Mouse (Mus musculus) ovary, postnatal 10 days (tissue): Measurements from ENCODE around the gene Lmtk3.

Experiments
- DNase-seq: peaks from one replicate; pipeline ENCODE4 v3.0.0; 2022; ENCODE audit warnings: low spot score

Lmtk3 gene

DNA sequence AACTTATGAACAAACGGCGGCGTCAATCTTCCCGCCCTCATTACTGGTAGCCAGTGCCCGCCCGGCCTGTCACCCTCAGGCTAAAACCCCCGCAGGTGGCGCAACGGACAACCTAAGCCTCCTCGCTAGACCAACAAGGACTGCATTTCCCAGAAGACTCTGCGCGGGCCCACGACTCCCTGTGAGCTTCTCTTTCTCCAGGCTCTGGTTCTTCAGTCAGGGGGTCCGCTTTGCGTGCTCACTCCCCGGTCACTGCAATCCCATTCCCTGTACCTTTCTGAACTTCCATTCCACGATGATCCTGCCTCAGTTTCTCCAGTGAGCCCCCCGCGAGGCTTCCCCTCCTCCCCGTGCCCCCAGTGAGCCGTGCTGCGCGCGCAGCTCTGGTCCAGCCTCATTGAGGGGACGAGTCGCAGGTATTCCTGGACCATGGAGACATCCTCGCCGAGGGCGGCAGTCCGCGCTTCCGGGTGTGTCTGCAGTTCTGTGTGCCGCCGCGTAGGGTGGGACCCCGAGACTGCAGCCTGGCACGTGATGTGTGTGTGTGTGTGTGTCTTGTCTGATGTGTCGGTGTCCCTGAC lies at the start of gene Lmtk3:
Gene Lmtk3 (plus strand): TSS at position 228 of the 581 bp plus-strand sequence.
- DNase-seq = no peak

DNA sequence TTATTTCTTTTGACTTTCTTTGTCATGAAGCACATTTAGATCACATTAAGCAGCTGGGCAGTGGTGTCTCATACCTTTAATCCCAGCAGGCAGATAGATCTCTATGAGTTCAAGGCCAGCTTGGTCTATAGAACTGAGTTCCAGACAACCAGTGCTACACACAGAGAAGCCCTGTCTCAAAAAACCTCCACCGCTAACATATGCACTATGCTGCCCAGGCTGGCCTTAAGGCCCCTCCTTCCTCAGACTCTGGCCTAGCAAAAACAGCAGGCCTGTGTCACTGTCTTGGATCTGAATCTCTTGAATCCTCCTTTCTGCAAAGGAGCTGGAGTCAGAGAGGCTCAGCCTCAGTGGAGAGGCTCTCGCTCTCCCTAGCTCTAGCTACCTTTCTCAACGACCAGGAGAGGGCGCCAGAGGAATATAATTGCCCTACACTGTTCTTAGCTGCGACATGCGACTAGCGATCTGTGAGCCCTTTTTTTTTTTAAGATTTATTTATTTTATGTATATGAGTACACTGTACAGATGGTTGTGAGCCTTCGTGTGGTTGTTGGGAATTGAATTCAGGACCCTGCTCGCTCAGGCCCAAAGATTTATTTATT lies 44.3 kb upstream of the Lmtk3 start:
- DNase-seq = no peak

DNA sequence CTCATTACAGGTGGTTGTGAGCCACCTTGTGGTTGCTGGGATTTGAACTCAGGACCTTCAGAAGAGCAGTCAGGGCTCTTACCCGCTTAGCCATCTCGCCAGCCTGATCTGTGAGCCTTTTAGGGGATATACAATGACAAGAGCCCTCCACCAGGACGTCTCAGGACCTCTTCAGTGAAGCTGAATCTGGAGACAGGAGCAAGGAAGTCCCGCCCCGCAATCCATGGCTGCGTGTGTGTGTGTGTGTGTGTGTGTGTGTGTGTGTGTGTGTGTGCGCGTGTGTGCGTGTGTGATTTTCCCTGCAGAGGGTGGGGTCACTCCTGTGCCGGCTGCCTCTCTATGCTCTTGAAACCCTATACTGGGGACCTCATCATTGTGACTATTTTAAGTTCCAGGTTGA lies 43.7 kb upstream of the Lmtk3 start:
- DNase-seq = no peak

DNA sequence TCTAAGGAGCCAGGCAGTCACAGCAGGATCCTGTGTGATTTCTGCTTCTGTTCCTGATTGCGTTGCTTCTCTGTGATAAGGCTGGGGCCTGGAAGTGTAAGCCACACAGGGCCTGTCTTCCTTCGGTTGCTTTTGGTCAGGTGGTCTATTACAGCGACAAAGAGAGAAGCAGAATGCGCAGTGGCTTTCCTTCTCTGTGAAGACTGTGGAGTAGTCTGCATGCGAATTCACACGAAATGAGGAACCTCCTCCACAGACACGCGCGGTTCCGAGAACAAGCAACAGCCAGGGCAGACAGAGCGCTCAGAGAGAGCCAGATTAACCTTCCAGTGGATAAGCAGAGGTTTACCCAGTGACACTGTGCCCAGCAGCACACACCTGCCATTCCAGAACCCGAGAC lies 42.2 kb upstream of the Lmtk3 start:
- no peak for DNase-seq

DNA sequence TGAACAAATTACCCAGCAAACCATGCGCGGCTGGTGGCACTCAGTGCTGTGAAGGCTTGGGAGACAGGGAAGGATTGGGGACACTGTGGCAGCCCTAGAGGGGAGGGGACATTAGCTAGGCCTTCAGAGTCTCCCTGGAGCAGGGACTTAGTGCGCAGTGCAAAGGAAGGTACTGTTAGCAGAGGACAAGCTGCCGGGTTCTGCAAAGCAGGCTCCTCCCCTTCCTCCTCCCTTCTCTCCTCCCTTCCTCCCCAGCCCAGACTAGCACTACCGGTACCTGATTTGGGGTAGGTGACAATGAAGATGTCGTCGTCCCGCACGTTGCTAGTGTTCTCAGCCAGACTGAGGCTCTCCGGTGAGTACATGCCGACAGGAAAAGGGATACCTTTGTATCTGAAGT lies 41.8 kb upstream of the Lmtk3 start:
- no peak for DNase-seq

DNA sequence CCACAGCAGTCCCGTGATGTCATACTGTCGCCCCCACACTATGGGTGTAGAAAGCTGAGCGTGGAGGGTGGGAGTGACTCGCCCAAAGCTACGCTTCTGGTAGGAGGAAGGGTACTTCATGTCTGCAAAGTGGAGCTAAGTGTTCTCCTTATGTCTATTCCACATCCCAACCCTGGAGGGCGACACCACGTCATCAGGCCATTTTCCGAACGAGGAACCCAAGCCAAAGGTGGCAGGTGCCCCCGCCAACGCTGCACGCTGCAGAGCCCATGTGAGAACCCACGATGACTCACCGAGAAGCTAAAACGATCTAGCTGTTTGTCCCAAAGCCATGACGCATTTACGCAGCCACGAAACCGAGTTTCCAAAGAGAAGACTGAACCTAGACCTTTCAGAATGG lies 41.2 kb upstream of the Lmtk3 start:
- no peak for DNase-seq

DNA sequence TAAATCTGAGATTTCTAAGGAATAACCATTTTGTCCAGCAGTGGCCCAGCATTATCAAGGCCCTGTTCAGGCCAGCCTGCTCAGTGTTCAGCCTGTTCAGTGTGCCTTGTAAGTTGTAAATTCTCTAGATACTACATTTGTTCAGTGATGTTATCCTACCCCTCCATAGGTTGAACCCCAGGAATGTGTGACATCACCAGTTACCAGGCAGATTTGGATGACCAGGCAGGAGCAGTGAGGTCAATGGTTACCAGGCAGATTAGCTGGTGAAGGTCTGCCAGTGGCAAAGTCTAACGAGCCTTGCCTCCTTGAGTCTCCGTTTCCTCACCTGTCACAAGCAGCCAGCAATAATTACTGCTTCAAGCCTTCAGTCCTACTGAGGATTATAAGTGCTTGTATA lies 39.2 kb upstream of the Lmtk3 start:
- no peak for DNase-seq

DNA sequence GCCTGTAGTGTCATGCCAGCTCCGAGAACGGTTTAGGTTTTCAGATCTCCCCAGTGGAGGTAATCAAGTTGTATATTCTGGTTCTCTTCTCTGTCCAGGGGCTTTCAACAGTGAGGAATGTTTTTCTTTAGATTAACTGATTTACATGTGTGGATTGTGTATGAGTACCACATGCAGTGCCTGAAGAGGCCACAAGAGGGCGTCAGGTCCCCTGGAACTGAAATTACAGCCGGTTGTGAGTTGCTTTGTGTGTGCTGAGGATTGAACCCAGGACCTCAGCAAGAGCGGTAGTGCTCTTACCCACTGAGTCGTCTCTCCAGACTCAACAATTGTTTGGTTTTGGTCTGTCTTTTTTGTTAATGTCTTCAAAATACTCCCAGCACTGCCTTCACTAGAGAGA lies 37.0 kb upstream of the Lmtk3 start:
- no peak for DNase-seq

DNA sequence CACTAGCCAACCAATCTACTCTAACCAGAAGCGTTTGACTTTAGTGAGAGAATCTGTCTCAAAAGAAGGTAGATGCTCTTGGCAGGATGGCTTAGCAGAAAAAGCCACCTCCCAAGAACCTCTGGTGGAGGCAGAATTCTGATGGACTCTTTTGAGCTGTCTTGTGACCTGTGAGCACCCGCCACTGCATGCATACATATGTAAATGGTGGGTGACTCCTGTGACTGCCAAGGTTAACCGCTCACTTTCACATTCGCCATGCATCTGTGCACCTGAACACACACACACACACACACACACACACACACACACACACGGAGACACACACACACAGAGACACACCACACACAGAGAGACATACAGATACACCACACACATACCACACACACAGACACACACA lies 36.1 kb upstream of the Lmtk3 start:
- DNase-seq = no peak

DNA sequence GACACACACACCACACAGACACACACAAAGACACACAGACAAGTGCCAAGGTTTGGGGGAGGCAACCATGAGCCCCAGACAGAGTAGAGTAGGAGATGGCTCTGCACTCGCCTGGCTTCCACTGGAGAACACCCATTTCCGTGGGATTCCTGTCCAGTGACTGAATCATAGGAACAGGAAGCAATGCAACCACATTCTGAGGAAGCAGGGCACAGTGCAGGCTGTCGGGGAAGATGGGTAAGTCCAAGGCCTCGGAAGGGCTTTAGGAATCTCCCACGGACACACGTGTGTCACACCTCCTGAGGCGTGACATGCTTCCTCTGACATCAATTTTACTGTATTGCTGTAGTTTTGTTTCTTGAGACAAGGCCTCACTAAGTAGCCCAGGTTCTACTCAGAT lies 35.4 kb upstream of the Lmtk3 start:
- DNase-seq = no peak

DNA sequence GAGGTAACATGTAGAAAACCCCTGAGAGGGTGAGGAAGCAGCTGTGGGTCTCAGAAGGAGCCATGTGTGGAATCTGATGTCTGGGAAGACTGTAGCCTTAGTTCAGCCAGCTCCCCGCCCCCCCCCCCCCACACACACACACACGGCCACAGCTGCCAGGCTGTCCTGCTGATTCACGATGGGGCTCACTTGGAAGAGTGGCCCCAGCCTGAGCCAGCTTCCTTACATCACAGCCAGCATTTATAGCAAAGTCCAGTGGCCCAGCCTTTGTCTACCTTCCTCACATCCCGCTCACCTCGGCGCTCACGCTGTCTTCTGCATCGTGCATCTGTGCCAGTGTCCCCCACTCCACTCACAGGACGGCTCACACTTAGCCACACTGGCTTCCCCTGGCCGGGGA lies 34.1 kb upstream of the Lmtk3 start:
- DNase-seq = no peak

DNA sequence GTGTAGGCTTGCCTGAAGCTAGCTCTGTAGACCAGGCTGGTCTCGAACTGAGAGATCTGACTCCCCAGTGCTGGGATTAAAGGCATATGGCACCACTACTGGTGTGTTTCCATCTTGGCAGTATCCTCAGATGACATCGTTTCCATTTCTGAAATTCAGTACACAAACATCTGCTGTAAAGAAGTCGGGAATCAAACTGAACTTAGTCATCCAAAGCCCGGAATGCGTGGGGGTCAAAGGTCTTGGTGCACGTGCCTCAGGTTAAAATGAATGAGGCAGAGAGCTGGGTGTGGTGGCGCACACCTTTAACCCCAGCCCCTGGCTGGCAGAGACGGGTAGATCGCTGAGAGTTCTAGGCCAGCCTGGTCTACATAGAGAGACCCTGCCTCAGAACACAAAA lies 33.4 kb upstream of the Lmtk3 start:
- no peak for DNase-seq

DNA sequence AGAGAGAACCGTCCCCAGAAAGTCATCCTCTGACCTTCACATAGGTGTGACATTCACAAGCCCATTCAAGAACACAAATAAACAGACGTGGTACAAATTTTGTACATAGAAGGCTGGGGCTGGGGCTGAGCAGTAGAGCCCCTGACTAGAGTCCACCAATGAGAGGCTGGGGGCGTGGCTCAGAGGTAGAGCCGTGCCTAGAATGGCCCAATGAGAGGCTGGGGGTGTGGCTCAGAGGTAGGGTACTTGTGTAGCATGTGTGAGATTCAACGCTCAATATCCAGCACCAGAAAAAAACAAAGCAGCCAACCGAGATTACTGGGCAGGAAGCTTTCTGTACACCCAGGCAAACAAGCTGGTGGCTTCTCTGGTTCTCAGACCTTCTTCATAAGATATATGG lies 27.8 kb upstream of the Lmtk3 start:
- DNase-seq = no peak

DNA sequence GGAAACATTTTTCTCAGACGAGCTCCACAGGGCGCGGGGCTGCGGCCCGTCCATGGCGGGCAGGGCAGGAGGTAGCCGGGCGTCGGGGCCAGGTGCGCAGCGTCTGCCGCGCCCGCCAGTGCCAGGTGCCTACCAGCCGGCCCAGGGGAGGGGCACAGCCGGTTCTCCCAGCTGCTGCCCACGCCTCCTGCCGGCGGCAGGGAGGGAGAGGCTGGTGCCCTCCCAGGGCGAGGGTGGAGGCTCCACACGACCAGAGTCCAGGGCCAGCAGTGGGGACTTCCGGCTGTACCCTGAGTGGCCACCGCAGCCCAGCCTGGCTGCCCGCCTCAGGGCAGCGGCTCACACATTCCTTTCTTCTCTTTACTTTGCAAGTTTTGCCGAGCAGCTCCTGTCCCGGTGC lies 24.1 kb upstream of the Lmtk3 start:
- no peak for DNase-seq

DNA sequence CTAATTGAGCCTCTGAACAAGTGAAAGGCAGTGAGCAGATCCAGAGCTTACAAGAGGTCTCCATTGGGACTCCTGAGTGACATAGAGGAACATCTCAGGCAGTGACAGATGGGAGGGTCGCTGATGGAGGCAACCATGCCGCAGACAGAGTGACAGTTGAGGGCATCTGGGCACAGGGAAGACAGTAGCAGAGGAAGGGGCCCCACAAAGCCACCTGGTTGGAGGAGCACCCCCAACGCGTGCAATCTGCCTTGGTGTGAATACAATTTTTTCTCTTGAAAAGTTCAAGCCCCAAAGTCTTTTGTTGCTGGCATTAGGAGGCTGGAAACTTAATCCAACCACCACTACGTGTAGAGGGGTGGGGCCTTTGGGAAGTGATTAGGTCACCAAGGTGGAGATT lies 23.4 kb upstream of the Lmtk3 start:
- DNase-seq = no peak

DNA sequence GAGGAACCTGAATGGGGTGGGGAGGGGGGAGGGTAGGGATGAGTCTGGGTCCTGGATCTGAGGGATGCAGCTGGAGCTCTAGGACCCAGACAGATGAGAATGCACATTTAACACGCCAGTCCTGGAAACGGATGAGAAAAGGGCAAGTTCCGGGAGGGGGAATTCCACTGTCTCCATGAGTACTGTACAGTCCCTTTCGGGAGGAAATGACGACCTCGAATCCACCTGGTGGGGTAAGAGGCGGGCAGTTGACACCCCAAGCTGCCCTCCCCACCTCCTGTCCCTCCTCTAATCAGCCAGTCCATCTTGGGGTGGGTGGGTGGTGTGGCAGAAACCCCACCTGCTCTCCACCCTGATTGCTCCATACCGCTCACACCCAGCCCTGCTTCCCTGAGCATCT lies 17.5 kb upstream of the Lmtk3 start:
- DNase-seq = no peak

DNA sequence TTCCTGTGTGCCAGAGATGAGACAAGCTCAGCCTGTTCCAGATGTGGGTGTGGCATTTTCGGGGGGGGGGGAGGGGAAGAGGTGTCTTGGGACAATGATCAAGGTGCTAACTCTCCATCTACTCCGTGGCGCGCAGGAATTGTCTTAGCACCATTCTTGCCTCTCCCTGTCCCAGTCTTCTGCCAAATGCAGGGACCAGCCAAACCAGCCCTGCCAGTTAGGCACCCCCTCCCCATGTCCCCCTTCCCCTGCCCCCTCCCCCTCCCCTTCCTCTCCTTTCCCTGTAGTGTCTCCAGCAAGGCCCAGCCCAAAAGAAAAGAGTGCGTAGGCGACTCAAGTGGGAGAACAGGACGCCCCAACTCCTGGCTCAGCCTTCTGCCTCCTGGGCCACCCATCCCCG lies 16.8 kb upstream of the Lmtk3 start:
- DNase-seq = no peak

DNA sequence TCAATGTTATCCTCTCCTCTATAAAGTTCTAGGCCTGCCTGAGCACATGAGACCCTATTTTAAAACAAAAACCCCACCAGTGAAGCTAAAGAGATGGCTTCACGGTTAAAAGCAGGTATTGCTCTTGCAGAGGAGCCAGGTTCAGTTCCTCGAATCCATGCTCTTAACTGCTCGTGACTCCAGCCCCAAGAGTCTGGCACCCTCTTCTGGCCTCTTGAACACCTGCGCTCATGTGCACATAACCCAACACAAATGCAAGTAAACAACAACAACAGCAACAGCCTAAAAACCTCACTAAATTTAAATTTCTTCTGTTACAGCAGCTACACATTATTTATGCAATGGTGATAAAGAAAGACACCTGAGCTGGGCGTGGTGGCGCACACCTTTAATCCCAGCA lies 16.0 kb upstream of the Lmtk3 start:
- no peak for DNase-seq

DNA sequence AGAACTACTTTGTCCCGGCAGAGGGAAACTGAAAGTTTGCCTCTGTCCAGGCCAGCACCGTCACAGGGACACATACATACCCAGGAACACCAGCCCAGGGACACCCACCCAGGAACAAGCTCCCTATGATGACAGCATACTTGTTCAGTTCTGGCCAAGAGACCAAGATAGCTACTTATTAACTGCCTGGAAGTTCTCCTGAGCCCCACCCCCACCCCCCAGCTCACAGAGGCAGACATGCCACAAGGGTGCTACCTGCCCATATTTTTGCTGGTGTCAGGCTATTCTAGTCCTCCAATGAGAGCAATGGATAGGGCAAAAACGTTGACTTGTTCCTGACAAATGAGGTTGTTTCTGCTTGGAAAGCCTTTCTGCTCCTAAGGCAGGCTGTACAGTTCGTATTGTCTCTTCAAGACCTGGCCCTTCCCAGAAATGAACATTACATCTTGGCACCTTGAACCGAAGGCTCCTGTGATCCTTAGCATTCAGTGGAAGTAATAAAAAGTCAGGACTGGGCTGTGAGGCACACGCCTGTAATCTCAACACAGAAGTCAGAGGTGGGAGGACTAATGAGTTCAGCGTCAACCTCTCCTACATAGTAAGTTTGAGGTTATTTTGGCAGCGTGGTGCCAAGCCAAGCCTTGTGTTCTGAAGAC lies 13.0 kb upstream of the Lmtk3 start:
- no peak for DNase-seq

DNA sequence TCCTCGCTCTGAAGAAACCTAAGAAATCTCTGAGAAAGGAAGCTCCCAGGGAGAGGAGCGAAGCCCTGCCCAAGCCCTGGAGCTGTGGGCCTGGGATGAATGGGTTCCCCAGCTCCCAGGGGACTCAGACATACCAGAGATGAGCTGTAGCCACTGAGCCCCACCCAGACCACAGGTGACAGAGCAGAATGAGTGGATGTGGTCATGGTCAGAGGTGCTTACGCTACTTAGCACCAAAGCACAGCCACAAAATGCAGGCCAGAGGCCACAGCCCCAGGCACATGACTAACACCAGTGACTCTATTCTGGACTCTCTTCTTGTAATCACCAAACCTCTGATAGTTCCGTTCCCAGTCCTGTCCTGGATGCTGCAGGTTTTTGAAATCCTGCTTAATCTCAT lies 12.4 kb upstream of the Lmtk3 start:
- no peak for DNase-seq

DNA sequence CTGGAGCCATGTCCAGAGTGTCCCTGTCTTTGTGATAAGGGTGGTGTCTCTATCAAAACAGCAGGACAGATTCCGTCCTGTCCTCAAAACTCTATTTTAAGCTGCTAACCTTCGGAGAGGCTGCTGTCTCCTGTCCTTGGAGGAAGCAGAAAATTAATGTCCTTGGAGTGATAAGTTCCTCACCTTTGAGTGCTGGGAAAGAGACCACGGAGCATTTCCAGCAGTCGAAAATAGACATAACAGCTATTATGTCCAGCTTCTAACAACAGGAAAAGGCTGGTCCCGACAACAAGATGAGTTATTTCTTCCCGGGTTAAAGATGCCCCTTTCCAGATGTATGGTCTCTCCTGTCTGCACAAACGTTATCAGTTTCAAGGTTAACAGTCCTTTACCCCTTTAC lies 8.3 kb upstream of the Lmtk3 start:
- DNase-seq = no peak

DNA sequence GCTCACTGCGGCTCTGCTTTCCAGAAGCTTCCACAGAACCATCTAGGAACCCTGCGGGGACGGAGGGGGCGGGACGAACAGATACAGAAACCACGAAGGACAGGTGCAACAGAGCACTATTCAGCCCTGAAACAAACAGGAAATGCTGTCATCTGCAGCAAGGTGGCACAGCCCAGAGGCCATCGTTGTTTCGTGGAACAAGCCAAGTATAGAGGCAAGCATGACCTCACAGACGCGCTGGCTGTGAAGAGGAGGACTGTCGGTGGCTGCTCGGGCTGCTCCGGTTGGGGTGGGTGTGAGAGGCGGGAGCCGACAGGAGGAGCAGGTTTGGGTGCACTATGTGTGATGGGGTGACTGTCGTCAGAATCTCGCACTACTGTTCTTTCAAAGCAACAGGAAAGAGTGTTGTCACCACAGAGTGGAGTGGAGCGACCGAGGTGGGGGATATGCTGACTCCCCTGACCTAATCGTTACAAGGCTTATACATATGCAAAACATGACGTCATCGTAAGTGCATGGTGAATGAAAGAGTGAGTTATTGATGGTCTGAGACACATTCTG lies 4.4 kb upstream of the Lmtk3 start:
- DNase-seq = no peak

DNA sequence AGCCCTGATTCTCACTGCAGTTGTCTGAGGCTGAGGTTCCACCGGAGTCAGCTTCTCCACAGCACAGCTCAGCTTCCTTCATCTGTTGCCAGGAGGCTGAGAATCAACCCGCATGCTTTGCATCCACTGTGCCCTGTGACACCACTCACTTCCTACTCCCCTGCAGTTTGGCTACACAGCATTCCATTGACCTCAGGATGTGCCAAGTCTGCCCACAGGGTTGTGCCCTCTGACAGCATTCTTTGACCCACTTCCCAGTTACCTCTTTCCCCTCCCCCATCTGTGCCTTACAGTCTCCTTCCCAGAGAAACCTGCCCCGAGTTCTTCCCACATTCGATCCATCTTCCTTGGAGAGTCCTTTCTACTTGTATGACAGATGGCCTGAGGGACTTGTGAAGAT lies 1.3 kb upstream of the Lmtk3 start:
- DNase-seq = no peak
